Mouse (Mus musculus): ENCODE results near the gene 2010111I01Rik.
"Not testable (repeated sequence)": the region's sequence is repeated elsewhere in the genome, so short reads cannot be mapped to it uniquely, and the experiment has no call there.

Gene 2010111I01Rik

GRCm38 (mm10) chr13:63297003-63297402, 332.3 kb downstream of the 2010111I01Rik start:
- no peak for DNase-seq

DNA sequence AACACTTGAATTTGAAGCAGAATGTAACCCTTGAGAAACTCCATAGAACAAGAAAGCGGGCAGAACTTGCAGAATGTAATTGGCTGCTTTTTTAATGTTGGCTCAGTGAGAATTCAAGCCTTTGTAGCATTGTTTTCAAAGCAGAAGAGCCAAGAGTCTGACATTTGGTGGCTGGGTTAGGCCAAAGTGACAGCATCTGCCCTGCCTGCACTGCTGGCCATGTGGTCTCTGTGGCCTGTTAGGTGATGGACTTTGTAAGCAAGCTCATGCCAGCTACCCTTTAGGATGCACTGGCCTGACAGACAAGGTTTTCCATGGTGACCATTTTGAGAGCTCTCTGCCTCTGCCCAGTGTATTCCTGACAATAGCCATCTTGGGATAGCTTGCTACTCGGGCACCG, 333.2 kb downstream of the 2010111I01Rik start:
- no peak for DNase-seq

DNA sequence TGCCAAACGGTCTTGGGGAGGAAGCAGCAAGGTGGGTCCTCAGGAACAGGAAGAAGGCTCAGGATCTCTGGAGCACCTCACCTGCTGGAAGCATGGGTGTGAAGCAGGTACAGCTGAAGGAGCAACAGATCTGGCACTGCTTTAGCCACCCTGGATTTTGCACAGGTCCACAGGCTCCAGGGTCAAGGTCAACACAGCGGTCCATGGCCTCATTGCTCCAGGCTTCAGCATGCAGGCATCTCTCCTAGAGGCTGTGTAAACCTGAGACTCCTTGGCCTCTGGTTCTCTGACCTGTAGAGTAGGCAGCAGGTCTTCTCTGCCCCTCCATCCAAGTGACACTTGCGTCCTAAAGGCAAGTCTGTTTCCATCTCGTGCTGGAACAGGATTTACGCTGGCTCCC, 334.2 kb downstream of the 2010111I01Rik start:
- no peak for DNase-seq

DNA sequence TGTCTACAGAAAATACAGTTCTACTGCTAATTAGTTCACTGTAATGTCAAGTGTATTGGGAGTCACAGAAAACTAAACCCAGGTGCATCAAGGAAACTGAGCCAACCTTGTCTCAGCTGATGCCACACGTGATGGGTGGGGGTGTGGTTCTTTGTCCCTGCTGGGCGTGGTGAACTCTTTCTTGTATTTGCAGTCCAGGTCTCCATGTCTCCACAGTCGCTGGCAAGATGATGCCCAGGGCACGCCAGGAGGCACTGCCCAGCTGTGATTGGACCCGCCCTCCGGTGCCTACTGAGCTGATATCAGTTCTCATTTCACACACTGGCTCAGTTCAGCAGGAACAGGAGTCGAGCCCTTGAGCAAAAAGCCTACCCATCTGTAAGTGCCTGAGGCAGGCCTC, 336.2 kb downstream of the 2010111I01Rik start:
- no peak for DNase-seq

DNA sequence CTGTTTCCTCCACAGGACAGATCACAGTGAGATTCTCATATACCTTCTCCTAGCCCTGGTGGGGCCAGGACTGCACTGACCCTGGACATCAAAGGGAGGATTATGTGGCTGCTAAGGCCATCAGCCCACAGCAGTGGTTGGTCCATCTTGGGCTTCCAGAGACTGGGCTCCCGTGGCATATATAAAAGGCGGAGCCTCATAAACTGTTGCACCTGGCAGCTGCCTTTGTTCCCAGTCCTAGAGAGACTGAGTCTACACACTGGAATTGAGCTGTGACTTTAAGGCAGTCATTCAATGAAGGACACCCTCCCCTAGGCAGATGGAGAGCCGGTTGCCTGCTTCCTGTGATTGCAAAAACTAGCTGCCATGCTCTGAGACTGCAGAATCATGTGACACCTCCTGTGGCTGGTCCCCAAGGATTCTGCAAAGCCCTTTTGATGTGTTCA, 337.1 kb downstream of the 2010111I01Rik start:
- no peak for DNase-seq

- DNase-seq: peak; percentile 39 to 46
Measured at GRCm38 (mm10) chr13:63302381-63302780, 337.7 kb downstream of the 2010111I01Rik start.

DNA sequence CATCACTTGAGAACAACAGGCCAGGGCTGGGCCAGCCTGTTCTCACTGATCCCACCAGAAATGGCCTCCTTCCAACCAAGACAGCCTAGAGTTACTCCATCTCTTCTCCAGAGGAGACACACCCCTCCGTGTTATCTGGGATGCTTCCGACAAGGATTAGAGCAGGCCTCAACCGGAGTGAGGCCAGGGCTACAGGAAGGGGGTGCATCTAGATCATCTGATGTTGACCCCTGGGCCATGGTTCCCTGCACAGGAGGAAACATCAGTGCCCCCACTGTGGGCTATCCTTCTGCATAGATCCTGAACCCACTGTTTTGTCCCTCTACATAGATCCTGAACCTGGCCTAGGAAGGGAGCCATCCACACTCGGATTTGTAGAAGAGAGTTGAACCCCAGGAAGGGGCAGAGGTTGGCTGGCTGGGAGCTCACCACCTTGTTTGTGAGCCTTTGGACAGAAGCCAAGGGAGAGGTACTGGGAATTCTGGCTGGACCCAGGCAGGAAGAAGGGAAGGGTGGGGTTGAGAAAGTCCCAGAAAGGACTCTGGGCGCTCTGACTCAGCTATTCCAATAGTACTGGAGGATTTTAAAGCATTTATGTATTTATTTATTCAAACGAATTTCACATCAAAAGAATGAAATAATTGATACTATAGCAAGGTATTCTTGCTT, 339.6 kb downstream of the 2010111I01Rik start:
- DNase-seq: no peak

- DNase-seq: peak; percentile 43 to 48
Measured at GRCm38 (mm10) chr13:63304799-63305159, 340.1 kb downstream of the 2010111I01Rik start.

DNA sequence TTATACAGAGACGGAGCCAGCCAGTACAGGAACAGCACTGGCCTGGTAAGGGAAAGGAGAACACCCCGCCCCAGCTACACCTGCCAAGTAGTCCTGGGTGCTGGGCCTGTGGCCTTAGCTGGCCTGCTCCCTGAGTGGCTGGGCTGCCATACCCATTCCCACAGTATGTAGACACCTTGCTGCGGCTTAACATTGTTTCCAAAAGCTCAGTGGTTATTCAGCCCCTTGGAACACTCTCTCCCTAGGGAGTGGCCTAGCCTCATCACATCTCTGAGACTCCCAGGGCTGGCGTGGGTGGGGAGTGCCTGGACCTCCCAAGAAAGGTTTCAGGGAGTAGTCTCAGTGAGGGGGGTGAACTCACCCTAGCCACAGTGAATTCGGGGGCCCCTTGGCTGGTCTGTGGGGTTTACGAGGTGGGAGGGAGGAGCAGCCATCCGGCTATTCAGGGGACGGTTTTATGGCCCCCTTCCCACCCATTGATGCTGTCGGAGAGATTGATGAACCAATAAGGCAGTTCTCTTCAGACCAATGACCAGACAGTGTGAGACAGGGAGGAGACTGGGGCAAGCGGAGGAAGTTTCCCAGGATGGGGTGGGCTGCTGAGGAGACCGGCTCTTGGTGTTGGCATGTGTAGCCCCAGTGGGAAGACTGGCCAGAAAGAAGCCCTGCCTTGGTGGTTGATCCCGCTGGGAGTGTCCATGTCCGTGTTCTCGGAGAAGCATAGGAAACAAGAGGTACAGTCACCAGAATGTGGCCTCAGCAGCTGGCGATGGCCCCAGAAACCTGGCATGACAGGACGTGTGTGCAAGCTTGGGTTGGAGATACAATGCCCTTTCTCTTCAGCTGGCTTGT, 340.7 kb downstream of the 2010111I01Rik start:
- peak; percentile 45 to 58 for DNase-seq

DNA sequence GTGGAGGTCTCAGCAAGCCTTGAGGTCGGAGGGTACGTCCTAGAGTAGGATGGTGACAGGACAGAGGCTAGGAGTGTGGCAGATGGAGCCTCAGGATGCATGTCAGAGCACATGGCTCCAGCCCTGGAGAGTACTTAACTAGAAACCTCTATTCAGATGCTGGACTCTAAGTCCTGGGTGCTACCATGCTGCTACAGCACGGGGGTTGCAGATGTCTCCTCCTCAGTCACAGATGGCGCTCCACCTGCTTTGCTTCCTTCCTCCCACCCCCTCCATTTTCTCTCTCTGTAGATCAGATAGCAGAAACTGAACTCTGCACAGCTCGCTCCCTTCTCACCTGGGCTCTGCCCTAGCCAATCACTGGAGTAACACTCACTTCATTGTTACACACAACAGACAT, 342.1 kb downstream of the 2010111I01Rik start:
- peak; percentile 73 to 75 for DNase-seq

- no peak for DNase-seq
Measured at GRCm38 (mm10) chr13:63309563-63309962, 344.9 kb downstream of the 2010111I01Rik start.

DNA sequence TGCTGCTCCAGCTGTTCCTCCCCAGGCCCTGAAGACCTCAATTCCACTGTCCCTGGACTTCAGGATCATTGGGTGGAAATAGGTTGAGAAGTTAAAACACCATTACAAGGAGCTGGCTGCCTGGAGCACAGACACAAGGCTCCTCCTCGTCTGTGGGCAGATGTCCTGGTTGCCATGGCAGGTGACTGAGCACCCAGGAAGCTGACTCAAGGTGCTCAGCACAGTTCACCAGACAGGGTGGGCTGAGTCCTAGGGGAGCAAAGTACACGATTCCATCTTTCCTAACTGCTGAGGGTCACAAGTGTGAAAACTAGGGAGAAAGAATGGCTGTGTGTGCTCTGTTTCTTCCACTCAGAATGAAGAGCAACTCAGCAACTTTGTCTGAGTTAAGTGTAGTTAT, 346.5 kb downstream of the 2010111I01Rik start:
- DNase-seq: no peak

- no peak for DNase-seq
Measured at GRCm38 (mm10) chr13:63313247-63313646, 348.6 kb downstream of the 2010111I01Rik start.

DNA sequence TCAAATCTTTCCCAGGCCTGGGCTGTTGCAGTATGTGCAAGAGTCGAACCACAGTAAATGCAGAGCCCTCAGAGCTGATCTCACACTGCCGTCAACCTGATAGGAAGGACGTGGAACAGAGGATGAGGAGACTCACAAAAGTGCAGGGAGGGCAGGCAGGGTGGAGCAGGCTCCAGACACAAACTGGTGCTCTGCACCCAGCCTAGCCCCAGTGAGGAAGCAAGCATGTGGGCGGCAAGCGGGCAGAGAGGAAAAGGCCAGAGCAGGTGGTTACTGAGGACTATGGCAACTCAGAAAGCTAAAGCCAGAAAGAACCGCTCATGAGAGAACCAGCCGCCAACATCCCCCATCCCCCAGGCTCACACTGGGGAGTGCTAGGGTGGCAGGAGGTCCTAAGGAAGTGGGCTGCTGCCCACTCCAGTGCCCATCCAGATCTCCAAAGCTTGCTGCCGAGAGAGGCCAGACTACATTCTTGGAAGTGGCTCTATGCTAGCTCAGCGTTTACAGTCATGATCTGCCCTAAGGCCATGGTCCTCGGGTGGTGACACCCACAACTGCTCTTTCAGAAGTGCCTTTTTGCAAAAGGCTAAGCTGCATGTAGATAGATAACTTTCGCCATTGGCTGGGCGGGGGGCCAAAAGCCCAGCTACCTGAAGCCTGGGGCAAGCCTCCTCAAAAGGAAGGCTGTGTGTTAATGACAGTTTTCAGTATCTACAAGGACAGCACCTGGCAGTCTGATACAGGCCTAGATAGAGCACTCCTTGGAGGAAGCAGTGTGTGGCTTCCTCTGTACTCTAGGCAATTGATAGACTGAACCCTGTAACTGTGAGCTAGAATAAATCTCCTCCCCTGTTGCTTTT, 349.3 kb downstream of the 2010111I01Rik start:
- no peak for DNase-seq

- no peak for DNase-seq
Measured at GRCm38 (mm10) chr13:63314608-63314920, 349.9 kb downstream of the 2010111I01Rik start.

DNA sequence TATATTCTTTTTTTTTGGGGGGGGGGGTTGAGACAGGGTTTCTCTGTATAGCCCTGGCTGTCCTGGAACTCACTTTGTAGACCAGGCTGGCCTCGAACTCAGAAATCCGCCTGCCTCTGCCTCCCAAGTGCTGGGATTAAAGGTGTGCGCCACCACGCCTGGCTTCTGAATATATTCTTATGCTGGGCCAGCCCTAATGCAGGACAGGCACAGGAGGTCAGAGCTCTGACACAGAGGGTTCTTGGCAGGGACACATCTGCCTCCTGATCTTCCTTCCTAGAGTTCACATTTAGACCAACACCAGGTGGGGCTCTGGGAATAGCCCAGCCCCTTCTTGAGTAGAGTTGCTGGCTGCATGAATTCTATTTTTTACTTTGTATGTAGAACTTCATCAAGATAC, 350.4 kb downstream of the 2010111I01Rik start:
- DNase-seq: not testable (repeated sequence)

DNA sequence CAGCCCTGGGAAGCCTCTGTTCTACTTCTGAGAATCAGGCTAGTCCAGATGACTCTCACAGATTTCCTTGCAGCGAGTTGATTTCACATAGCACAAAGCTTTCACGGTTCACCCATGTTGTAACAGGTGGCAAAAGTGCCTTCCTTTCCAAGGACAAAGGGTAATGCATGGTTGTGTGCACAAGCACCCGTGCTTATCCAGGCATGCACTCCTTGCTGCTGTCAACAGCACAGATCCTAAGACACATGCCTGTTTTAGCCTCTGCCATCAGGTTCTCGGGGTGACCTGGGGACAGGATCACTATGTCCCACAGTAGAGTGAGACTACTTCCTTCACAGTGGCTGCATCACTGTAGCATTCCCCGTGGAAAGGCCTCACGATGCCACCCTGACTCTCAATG, 351.1 kb downstream of the 2010111I01Rik start:
- no peak for DNase-seq

GRCm38 (mm10) chr13:63316407-63316806, 351.7 kb downstream of the 2010111I01Rik start:
- no peak for DNase-seq

- DNase-seq: peak; percentile 42 to 58
Measured at GRCm38 (mm10) chr13:63317681-63318104, 353.0 kb downstream of the 2010111I01Rik start.

- DNase-seq: no peak
Measured at GRCm38 (mm10) chr13:63319814-63320213, 355.1 kb downstream of the 2010111I01Rik start.

GRCm38 (mm10) chr13:63321689-63322088, 357.0 kb downstream of the 2010111I01Rik start:
- DNase-seq: no peak

DNA sequence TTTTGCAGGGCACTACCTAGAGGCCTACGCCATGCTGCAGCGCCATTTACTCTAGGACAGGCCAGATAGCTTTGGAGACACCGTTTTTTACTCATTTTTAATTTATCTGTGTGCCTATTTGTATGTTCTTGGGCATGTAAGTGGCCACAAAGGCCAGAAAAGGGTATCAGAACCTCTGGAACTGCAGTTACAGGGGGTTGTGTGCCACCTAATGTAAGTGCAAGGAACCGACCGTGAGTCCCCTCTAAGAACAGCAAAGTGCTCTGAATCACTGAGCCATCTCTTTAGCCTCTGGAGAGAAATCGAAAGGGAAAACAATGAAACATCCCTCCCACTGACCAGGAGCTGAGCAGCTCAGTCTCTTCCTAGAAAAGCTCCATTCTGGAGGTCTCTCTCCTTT, 358.1 kb downstream of the 2010111I01Rik start:
- DNase-seq: no peak
